Mouse (Mus musculus) midbrain, embryonic 14.5 days (tissue): ENCODE data around the gene Mgat4e. TPM values are rescaled to one million over a fixed set of nuclear protein-coding genes. Genes with fewer than 3 reads are reported as not detected.

Experiments
- ATAC-seq: fragments of 200-750 bp; cut with Nextera tagmentation; 2 replicates; pipeline ENCODE4 v1.8.0; 2017; ENCODE audit warnings: moderate number of reproducible peaks, moderate library complexity; ENCODE audit not compliant: low FRiP score, low TSS enrichment
- DNase-seq: peaks from one replicate; pipeline ENCODE4 v3.0.0-alpha.2; 2015
- H3K27ac ChIP-seq: fragments of 300-500 bp; sonication (generic); replicated peaks from 2 replicates; pipeline ENCODE4 v1.5.1; 2014; ENCODE audit warnings: mild to moderate bottlenecking, low read depth, low read length, moderate library complexity
- H3K27me3 ChIP-seq: fragments of 300-500 bp; sonication (generic); 2 replicates; pipeline ENCODE4 v1.6.1; 2014; ENCODE audit warnings: low read length, control low read depth, mixed read lengths; ENCODE audit not compliant: control insufficient read depth, insufficient read depth
- H3K36me3 ChIP-seq: fragments of 300-500 bp; sonication (generic); 2 replicates; pipeline ENCODE4 v1.6.1; 2014; ENCODE audit warnings: low read length, control low read depth; ENCODE audit not compliant: control insufficient read depth, insufficient read depth
- H3K4me1 ChIP-seq: fragments of 300-500 bp; sonication (generic); 2 replicates; pipeline ENCODE4 v1.6.1; 2014; ENCODE audit warnings: mild to moderate bottlenecking, antibody characterized with exemption, low read length, control low read depth; ENCODE audit not compliant: control insufficient read depth, insufficient read depth
- H3K4me2 ChIP-seq: fragments of 300-500 bp; sonication (generic); 2 replicates; pipeline ENCODE4 v1.6.1; 2014; ENCODE audit warnings: mild to moderate bottlenecking, low read length, moderate library complexity
- H3K4me3 ChIP-seq: fragments of 300-500 bp; sonication (generic); replicated peaks from 2 replicates; pipeline ENCODE4 v1.5.1; 2014; ENCODE audit warnings: low read depth, low read length
- H3K9ac ChIP-seq: fragments of 300-500 bp; sonication (generic); replicated peaks from 2 replicates; pipeline ENCODE4 v1.6.1; 2014; ENCODE audit warnings: mild to moderate bottlenecking, low read length, moderate library complexity
- H3K9me3 ChIP-seq: fragments of 300-500 bp; sonication (generic); 2 replicates; pipeline ENCODE4 v1.6.1; 2016; ENCODE audit warnings: low read length, control low read depth, mixed read lengths; ENCODE audit not compliant: control insufficient read depth
- WGBS: fragments of 180-500 bp; shearing (Covaris S2); extraction: QIAGEN DNeasy Blood & Tissue Kit; methylation state at CpG from one replicate; pipeline ENCODE4 v1.1.7; 2014; 5-methylcytosine and 5-hydroxymethylcytosine counted together
- polyA plus RNA-seq: library from polyadenylated mRNA; unstranded; fragments of >200 nt; fragmentation: Nextera tagmentation; extraction: Ambion mirVana; gene quantifications from 2 replicates; pipeline ENCODE4 v1.2.1, GENCODE M21; 2014

Mgat4e gene
- polyA plus RNA-seq, 1 experiment from 2014 or later: not detected

DNA sequence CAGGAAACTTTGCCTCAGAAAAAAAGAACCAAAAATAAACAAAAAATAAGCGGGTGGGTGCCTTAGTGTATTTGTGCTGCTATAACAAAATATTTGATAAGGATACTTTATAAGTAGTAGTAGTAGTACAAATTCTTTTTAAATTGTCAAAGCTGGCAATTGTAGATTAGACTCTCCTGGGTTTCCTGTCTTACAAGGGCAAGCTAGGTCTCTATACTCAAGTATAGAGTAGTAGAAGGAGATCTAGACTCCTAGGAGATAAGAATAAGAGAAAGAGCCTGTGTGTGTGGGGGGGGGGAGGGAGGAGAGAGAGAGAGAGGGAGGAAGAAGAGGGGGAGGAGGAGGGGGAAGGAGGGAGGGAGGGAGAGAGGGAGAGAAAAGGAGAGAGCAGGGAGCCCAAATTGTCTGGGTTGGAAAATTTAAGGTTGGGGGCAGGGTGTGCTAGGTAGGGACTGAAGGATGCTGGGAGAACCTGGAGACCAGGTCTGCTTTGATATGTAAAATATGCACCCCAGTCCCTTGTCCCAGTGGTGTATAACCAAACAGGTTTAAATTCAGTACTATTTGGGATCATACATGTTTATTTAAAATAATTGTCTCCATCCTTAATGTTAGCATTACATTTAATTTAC, 23.9 kb upstream of the Mgat4e start:
- ATAC-seq (no peak), DNase-seq (no peak)
- H3K4me2 ChIP-seq: no peak overlapping the region
- WGBS: 84% methylated on average over 1 of the region's 1 CpGs
- H3K4me1 ChIP-seq: no peaks in the 10 kb centered on the region
- no peak overlapping the region for H3K27ac ChIP-seq
- no peaks in the 10 kb centered on the region for H3K27me3 ChIP-seq
- no peak overlapping the region for H3K9ac ChIP-seq
- no peaks in the 10 kb centered on the region for H3K9me3 ChIP-seq
- H3K36me3 ChIP-seq: no peaks in the 10 kb centered on the region
- H3K4me3 ChIP-seq: no peak overlapping the region

DNA sequence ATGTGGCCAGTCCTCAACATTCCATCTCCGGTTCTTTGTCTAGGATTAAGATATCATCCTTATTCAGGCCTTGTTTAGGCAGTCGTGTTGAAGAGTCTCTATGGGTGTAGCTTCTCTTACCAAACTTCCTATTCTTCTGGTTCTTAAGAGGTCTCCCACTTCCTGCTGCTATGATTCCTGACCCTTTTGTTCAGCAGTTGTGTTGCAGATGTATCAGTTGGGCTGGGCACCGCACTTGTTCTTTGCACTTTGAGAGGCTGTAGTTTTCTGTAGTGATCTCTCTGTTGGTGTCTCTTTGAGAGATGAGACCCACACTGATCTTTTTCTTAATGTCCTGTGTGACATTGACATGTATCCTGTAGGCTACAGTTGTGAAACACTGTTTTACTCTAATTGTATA, 21.1 kb upstream of the Mgat4e start:
- no peak overlapping the region for H3K4me3 ChIP-seq
- peaks cover 13% of the 10 kb centered on the region; the same call in 1 of the 2 replicates for H3K4me1 ChIP-seq
- no peak for DNase-seq
- H3K36me3 ChIP-seq: no peaks in the 10 kb centered on the region
- H3K9me3 ChIP-seq: no peaks in the 10 kb centered on the region
- H3K27ac ChIP-seq: no peak overlapping the region
- ATAC-seq: no peak
- H3K4me2 ChIP-seq: no peak overlapping the region
- 44% methylated on average over 3 of the region's 3 CpGs for WGBS
- H3K27me3 ChIP-seq: no peaks in the 10 kb centered on the region
- H3K9ac ChIP-seq: no peak overlapping the region

DNA sequence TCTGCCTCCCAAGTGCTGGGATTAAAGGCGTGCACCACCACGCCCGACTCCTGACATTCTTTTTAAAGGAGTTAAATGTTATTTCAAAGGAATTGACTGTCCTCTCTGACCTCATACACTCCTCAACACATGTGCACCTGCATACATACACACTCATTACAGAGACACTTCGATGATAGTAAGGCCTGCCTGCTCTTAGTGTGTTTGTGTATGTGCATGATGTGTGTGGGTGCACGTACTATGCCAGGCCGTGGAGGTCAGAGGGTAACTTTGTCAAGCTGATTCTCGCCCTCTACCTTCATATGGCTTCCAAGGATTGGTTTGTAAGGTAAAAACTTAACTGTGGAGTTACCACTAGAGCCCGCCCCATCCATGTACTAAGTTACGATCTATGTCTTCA, 20.7 kb upstream of the Mgat4e start:
- ATAC-seq (no peak), DNase-seq (no peak)
- no peak overlapping the region for H3K9ac ChIP-seq
- WGBS: 93% methylated on average over 9 of the region's 9 CpGs
- H3K9me3 ChIP-seq: no peaks in the 10 kb centered on the region
- peaks cover 15% of the 10 kb centered on the region; the same call in 1 of the 2 replicates for H3K4me1 ChIP-seq
- H3K4me3 ChIP-seq: no peak overlapping the region
- no peaks in the 10 kb centered on the region for H3K27me3 ChIP-seq
- no peaks in the 10 kb centered on the region for H3K36me3 ChIP-seq
- no peak overlapping the region for H3K4me2 ChIP-seq
- H3K27ac ChIP-seq: no peak overlapping the region

DNA sequence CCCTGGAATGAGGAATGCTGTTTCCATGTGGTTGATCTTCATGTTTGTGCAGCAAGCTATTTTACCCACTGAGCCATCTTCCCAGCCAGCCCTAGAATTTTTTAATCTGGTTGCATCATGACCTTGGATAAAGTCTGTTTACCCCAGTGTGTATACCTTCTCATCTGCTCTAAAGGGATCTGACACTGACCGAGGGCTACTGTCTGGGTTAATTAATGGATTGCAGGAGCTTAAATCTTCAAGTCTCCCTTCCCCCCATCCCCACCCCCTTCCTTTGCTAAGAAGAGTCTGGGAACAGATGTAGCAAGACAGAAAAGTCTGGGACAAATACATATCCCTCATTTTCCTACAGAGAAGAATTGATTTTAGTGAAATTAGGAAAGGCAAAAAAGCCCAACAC, 18.0 kb upstream of the Mgat4e start:
- H3K4me2 ChIP-seq: no peak overlapping the region
- H3K4me3 ChIP-seq: no peak overlapping the region
- WGBS: 18% methylated on average over 1 of the region's 1 CpGs

DNA sequence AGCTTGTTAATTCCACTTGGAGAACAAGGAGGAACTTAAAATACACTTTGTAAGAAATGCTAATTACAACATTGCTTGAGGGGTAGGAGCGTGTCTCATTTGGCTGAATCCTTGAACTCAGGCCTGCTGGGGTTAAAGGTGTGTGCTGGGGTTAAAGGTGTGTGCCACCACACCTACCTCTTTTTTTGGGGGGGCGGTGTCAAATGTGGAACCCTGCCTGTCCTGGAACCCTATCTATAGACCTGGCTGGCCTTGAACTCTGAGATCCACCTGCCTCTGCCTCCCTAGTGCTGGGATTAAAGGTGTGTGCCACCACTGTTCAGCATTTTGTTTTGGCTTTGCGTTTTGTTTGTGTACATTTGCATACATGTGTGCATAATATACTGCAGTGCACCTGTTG, 14.2 kb upstream of the Mgat4e start:
- Histone ChIP-seq H3K4me2 (peak overlapping the region; percentile 77; the same call in 1 of the 2 replicates), H3K4me1 (peaks cover 40% of the 10 kb centered on the region), H3K4me3 (no peak overlapping the region), H3K9ac (no peak overlapping the region), H3K27me3 (no peaks in the 10 kb centered on the region), H3K27ac (no peak overlapping the region), H3K36me3 (no peaks in the 10 kb centered on the region), H3K9me3 (no peaks in the 10 kb centered on the region)
- WGBS: 86% methylated on average over 3 of the region's 3 CpGs
- DNase-seq: no peak
- ATAC-seq: no peak

More for the DNA sequence above, 18.0 kb upstream of the Mgat4e start:
- no peaks in the 10 kb centered on the region for H3K9me3 ChIP-seq
- no peak overlapping the region for H3K9ac ChIP-seq
- no peak for ATAC-seq
- no peak overlapping the region for H3K27ac ChIP-seq
- DNase-seq: no peak
- no peaks in the 10 kb centered on the region for H3K36me3 ChIP-seq
- H3K4me1 ChIP-seq: peaks cover 33% of the 10 kb centered on the region
- no peaks in the 10 kb centered on the region for H3K27me3 ChIP-seq

DNA sequence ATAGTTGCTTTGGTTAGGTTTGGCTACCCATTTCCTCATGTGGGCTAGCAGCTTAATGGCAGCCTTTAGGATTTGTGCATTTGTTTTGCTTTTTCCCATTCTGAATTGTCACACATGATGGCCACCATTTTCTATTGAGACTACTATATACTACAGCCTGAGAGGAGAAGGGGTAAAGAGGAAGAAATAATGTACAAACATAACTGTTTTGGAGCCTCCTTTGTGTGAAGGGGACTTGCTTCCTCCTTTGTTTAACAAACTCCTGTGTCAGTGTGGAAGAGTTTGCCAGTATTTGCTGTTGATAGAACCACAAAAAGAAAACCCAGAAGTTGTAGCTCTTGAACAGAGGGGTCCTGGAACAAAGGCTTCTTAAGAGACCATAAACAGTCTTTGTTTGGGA, 13.0 kb upstream of the Mgat4e start:
- Histone ChIP-seq H3K27ac (0 out of 2 replicates have a peak overlapping the region, but pooled peaks have one; percentile 15), H3K4me1 (peaks cover 33% of the 10 kb centered on the region), H3K9ac (peak overlapping the region; percentile 95; the same call in 1 of the 2 replicates), H3K36me3 (no peaks in the 10 kb centered on the region), H3K27me3 (no peaks in the 10 kb centered on the region), H3K4me3 (peak overlapping the region; percentile 95), H3K9me3 (no peaks in the 10 kb centered on the region), H3K4me2 (peak overlapping the region; percentile 77)
- ATAC-seq (no peak), DNase-seq (no peak)

DNA sequence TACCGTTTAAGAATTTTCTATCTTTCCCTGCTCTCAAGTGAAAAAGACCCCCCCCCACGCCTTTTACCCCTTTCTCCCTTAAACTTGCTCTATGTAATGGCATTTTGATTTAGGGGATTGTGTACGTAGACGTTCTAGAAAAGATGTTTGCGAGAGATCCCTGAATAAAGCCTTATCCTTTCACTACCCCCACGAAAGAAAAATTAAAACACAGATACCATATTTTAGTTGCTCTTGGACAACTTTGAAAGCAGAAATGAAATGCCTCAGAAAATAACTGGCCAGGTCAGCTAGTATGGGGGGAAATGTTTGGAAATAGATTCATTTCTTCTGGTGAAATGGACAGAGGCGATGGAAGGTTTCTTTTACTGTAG, 12.3 kb upstream of the Mgat4e start:
- no peaks in the 10 kb centered on the region for H3K9me3 ChIP-seq
- peak overlapping the region; percentile 77 for H3K4me2 ChIP-seq
- peak overlapping the region; percentile 95 for H3K4me3 ChIP-seq
- ATAC-seq: no peak
- H3K27ac ChIP-seq: peak overlapping the region; percentile 92
- peaks cover 38% of the 10 kb centered on the region for H3K4me1 ChIP-seq
- no peaks in the 10 kb centered on the region for H3K36me3 ChIP-seq
- no peak for DNase-seq
- WGBS: 7% methylated on average over 7 of the region's 7 CpGs
- no peaks in the 10 kb centered on the region for H3K27me3 ChIP-seq
- peak overlapping the region; percentile 95 for H3K9ac ChIP-seq

DNA sequence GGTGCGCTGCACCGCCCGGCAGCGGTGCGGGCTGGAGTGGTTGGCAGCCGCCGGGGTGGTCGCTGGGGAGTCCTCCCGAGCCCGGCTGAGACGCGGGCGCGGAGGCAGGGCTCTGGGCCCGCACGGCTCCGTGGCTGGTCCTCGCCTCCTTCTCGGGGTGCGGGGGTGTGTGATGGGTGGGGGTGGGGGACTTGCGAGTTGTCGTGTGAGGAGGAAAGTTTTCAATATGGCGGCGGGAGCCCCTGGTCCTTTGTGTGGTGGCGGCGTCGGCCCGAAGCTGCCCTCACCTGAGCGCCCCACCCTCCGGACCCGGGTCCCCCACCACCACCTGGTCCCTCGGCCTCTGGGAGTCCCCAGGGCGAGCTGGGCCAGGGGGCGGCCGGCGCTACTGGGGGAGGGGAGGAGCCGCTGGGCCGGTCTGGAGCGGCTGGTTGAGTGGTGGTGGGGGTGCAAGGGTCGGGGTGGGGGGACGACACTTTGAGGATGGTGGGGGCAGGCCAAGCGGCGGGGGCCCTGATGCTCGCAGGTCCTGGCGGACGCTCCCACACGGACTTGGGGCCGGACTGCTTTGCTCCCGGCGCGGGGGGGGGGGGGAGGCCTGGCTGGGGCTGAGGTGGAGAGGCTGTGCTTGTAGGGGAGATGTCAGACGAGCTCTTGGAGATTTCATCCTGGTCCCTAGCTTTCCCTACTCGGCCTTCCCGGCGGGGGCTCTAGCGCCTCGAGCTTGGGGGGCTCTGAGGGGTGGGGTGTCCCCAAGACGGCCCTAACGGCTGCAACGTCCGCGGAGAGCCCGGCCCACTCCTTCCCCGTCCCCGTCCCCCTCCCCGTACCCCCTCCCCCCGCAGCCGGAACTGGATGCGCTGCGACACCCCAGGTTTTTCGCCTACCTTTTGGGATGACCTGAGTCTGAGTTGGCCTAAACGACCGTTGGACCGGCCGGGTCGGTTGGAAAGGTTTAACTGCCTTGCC, 11.6 kb upstream of the Mgat4e start:
- WGBS: under 1% methylated on average over 67 of the region's 76 CpGs

More for the DNA sequence above, 11.6 kb upstream of the Mgat4e start:
- no peaks in the 10 kb centered on the region for H3K9me3 ChIP-seq
- peak overlapping the region; percentile 95 for H3K4me3 ChIP-seq
- DNase-seq: peak; percentile 71
- ATAC-seq: peak; percentile 21; the same call in 1 of the 2 replicates
- no peaks in the 10 kb centered on the region for H3K36me3 ChIP-seq
- no peaks in the 10 kb centered on the region for H3K27me3 ChIP-seq
- H3K9ac ChIP-seq: peak overlapping the region; percentile 95
- peak overlapping the region; percentile 77 for H3K4me2 ChIP-seq
- H3K27ac ChIP-seq: peak overlapping the region; percentile 92
- peaks cover 32% of the 10 kb centered on the region for H3K4me1 ChIP-seq
